Mouse (Mus musculus): ENCODE measurements around the gene Krt7. TPM values are rescaled to one million over a fixed set of nuclear protein-coding genes. Genes with fewer than 3 reads are reported as not detected.

Krt7 gene
- polyA plus RNA-seq, 1 experiment from 2014 or later: 86.1 TPM

- H3K4me1 ChIP-seq (replicated peaks; ENCODE audit: control insufficient read depth, insufficient read depth, low read length): no peaks in the 10 kb centered on the region
- H3K4me3 ChIP-seq (ENCODE audit: low read depth, low read length): no peak overlapping the region
- H3K27ac ChIP-seq (ENCODE audit: low read depth, low read length): no peak overlapping the region
- whole genome bisulfite sequencing: 79% methylated on average over 14 of the region's 14 CpGs
- no peak overlapping the region for H3K9ac ChIP-seq (ENCODE audit: low read depth, low read length)
- no peaks in the 10 kb centered on the region for H3K27me3 ChIP-seq (replicated peaks; ENCODE audit: control insufficient read depth, insufficient read depth, low read length)
- no peak overlapping the region for H3K4me2 ChIP-seq (replicated peaks; ENCODE audit: low read depth)
- H3K9me3 ChIP-seq (ENCODE audit: control insufficient read depth): no peaks in the 10 kb centered on the region
- no peak for ATAC-seq
- peak; percentile 32 for TF ChIP-seq CTCF (IDR thresholded peaks at IDR 0.05; ENCODE audit: low read depth)
- no peaks in the 10 kb centered on the region for H3K36me3 ChIP-seq (ENCODE audit: control insufficient read depth, insufficient read depth)
Measured at GRCm38 (mm10) chr15:101459283-101459682, 48.4 kb downstream of the Krt7 start.

- H3K9ac ChIP-seq (ENCODE audit: low read depth, low read length): no peak within 1 kb of the TSS
- H3K36me3 ChIP-seq (ENCODE audit: control insufficient read depth, insufficient read depth): no peaks in the 10 kb centered on the region
- WGBS: 73% methylated on average over 13 of the region's 13 CpGs
- no peak within 1 kb of the TSS for H3K27ac ChIP-seq (ENCODE audit: low read depth, low read length)
- H3K4me1 ChIP-seq (replicated peaks; ENCODE audit: control insufficient read depth, insufficient read depth, low read length): no peaks in the 10 kb centered on the region
- no peak within 1 kb of the TSS for H3K4me3 ChIP-seq (ENCODE audit: low read depth, low read length)
- H3K27me3 ChIP-seq (replicated peaks; ENCODE audit: control insufficient read depth, insufficient read depth, low read length): no peaks in the 10 kb centered on the region
- no peak for ATAC-seq
- H3K4me2 ChIP-seq (replicated peaks; ENCODE audit: low read depth): no peak within 1 kb of the TSS
- H3K9me3 ChIP-seq (ENCODE audit: control insufficient read depth): no peaks in the 10 kb centered on the region
- no peak for TF ChIP-seq CTCF (IDR thresholded peaks at IDR 0.05; ENCODE audit: low read depth)
Measured at GRCm38 (mm10) chr15:101463651-101464050, 52.8 kb downstream of the Krt7 start, which contains the start of gene Krt81. Gene Krt81, minus strand, starts transcription at chr15:101463751.

GRCm38 (mm10) chr15:101469093-101469492, 58.2 kb downstream of the Krt7 start:
- Histone ChIP-seq H3K27ac (ENCODE audit: low read depth, low read length) (no peak overlapping the region), H3K4me2 (replicated peaks; ENCODE audit: low read depth) (no peak overlapping the region), H3K4me3 (ENCODE audit: low read depth, low read length) (no peak overlapping the region), H3K9ac (ENCODE audit: low read depth, low read length) (no peak overlapping the region), H3K27me3 (replicated peaks; ENCODE audit: control insufficient read depth, insufficient read depth, low read length) (no peaks in the 10 kb centered on the region), H3K36me3 (ENCODE audit: control insufficient read depth, insufficient read depth) (no peaks in the 10 kb centered on the region), H3K4me1 (replicated peaks; ENCODE audit: control insufficient read depth, insufficient read depth, low read length) (no peaks in the 10 kb centered on the region), H3K9me3 (ENCODE audit: control insufficient read depth) (no peaks in the 10 kb centered on the region)
- 71% methylated on average over 4 of the region's 4 CpGs for WGBS
- ATAC-seq: no peak
- no peak for TF ChIP-seq CTCF (IDR thresholded peaks at IDR 0.05; ENCODE audit: low read depth)

GRCm38 (mm10) chr15:101472952-101473528, 62.2 kb downstream of the Krt7 start, which contains the start of gene Krt86:
Gene Krt86, plus strand, starts transcription at chr15:101473478.
- H3K9me3 ChIP-seq (ENCODE audit: control insufficient read depth): no peaks in the 10 kb centered on the region
- H3K9ac ChIP-seq (ENCODE audit: low read depth, low read length): no peak within 1 kb of the TSS
- TF ChIP-seq CTCF (IDR thresholded peaks at IDR 0.05; ENCODE audit: low read depth): no peak
- no peak within 1 kb of the TSS for H3K4me2 ChIP-seq (replicated peaks; ENCODE audit: low read depth)
- H3K27ac ChIP-seq (ENCODE audit: low read depth, low read length): no peak within 1 kb of the TSS
- H3K4me1 ChIP-seq (replicated peaks; ENCODE audit: control insufficient read depth, insufficient read depth, low read length): no peaks in the 10 kb centered on the region
- H3K4me3 ChIP-seq (ENCODE audit: low read depth, low read length): no peak within 1 kb of the TSS
- no peak for ATAC-seq
- WGBS: 22% methylated on average over 10 of the region's 10 CpGs
- H3K36me3 ChIP-seq (ENCODE audit: control insufficient read depth, insufficient read depth): no peaks in the 10 kb centered on the region
- no peaks in the 10 kb centered on the region for H3K27me3 ChIP-seq (replicated peaks; ENCODE audit: control insufficient read depth, insufficient read depth, low read length)

- H3K4me3 ChIP-seq (ENCODE audit: low read depth, low read length): peak overlapping the region; percentile 32
- no peaks in the 10 kb centered on the region for H3K9me3 ChIP-seq (ENCODE audit: control insufficient read depth)
- peak; percentile 72 for TF ChIP-seq CTCF (IDR thresholded peaks at IDR 0.05; ENCODE audit: low read depth)
- H3K27ac ChIP-seq (ENCODE audit: low read depth, low read length): no peak overlapping the region
- no peaks in the 10 kb centered on the region for H3K36me3 ChIP-seq (ENCODE audit: control insufficient read depth, insufficient read depth)
- H3K27me3 ChIP-seq (replicated peaks; ENCODE audit: control insufficient read depth, insufficient read depth, low read length): peaks cover 11% of the 10 kb centered on the region
- peak; percentile 45 for ATAC-seq
- H3K4me2 ChIP-seq (replicated peaks; ENCODE audit: low read depth): peak overlapping the region; percentile 67
- H3K4me1 ChIP-seq (replicated peaks; ENCODE audit: control insufficient read depth, insufficient read depth, low read length): no peaks in the 10 kb centered on the region
- 7% methylated on average over 31 of the region's 31 CpGs for WGBS
- no peak overlapping the region for H3K9ac ChIP-seq (ENCODE audit: low read depth, low read length)
Measured at GRCm38 (mm10) chr15:101479007-101479665, 68.3 kb downstream of the Krt7 start.

- no peak overlapping the region for H3K9ac ChIP-seq (ENCODE audit: low read depth, low read length)
- ATAC-seq: no peak
- 36% methylated on average over 11 of the region's 11 CpGs for WGBS
Measured at GRCm38 (mm10) chr15:101479666-101480060, 68.8 kb downstream of the Krt7 start.

More at GRCm38 (mm10) chr15:101479666-101480060, 68.8 kb downstream of the Krt7 start:
- Histone ChIP-seq H3K9me3 (ENCODE audit: control insufficient read depth) (no peaks in the 10 kb centered on the region), H3K27me3 (replicated peaks; ENCODE audit: control insufficient read depth, insufficient read depth, low read length) (peaks cover 11% of the 10 kb centered on the region), H3K4me2 (replicated peaks; ENCODE audit: low read depth) (peak overlapping the region; percentile 67), H3K4me1 (replicated peaks; ENCODE audit: control insufficient read depth, insufficient read depth, low read length) (no peaks in the 10 kb centered on the region), H3K4me3 (ENCODE audit: low read depth, low read length) (peak overlapping the region; percentile 32), H3K36me3 (ENCODE audit: control insufficient read depth, insufficient read depth) (no peaks in the 10 kb centered on the region), H3K27ac (ENCODE audit: low read depth, low read length) (no peak overlapping the region)
- no peak for TF ChIP-seq CTCF (IDR thresholded peaks at IDR 0.05; ENCODE audit: low read depth)

MicroRNAs within 50 kb of the gene (microRNA counts, 519-probe panel; counts per million panel counts)
- microRNA mmu-miR-1941-3p: 2,040 counts per million, percentile 14 among the panel's probes with 10 or more counts
- microRNA mmu-miR-1941-5p: not detected

Small RNAs within 50 kb of the gene (microRNA-seq; reads per million reads assigned to microRNA genes)
- gene Mir1941: not detected

Other genes with a start within 250 kb of the Krt7 start
- 6.0 and 6.8 TPM in 2 replicates for gene Acvr1b, start 237.0 kb upstream of the Krt7 start, polyA plus RNA-seq (2015; fragmentation: Nextera tagmentation; extraction: Ambion mirVana)
- gene Grasp, start 186.9 kb upstream of the Krt7 start, polyA plus RNA-seq (2015; fragmentation: Nextera tagmentation; extraction: Ambion mirVana): 1.7 and 2.0 TPM in 2 replicates
- gene Nr4a1, start 156.8 kb upstream of the Krt7 start, polyA plus RNA-seq (2015; fragmentation: Nextera tagmentation; extraction: Ambion mirVana): 5.9 and 10.0 TPM in 2 replicates
- 46.5 and 50.9 TPM in 2 replicates for gene Atg101, start 126.8 kb upstream of the Krt7 start, polyA plus RNA-seq (2015; fragmentation: Nextera tagmentation; extraction: Ambion mirVana)
- 0.48 and 0.77 TPM in 2 replicates for gene 6030408B16Rik, start 117.8 kb upstream of the Krt7 start, polyA plus RNA-seq (2015; fragmentation: Nextera tagmentation; extraction: Ambion mirVana)
- gene Krt80, start 40.9 kb upstream of the Krt7 start, polyA plus RNA-seq (2015; fragmentation: Nextera tagmentation; extraction: Ambion mirVana): 0.40 and 0.61 TPM in 2 replicates
- 0.16 TPM in 2 replicates for gene Krt87, start 27.8 kb downstream of the Krt7 start, polyA plus RNA-seq (2015; fragmentation: Nextera tagmentation; extraction: Ambion mirVana)
- not detected in 2 replicates for gene Krt88, start 36.7 kb downstream of the Krt7 start, polyA plus RNA-seq (2015; fragmentation: Nextera tagmentation; extraction: Ambion mirVana)
- not detected in 2 replicates for gene Krt81, start 52.7 kb downstream of the Krt7 start, polyA plus RNA-seq (2015; fragmentation: Nextera tagmentation; extraction: Ambion mirVana)
- not detected in 2 replicates for gene Krt86, start 62.4 kb downstream of the Krt7 start, polyA plus RNA-seq (2015; fragmentation: Nextera tagmentation; extraction: Ambion mirVana)
- not detected in 2 replicates for gene Krt83, start 80.5 kb downstream of the Krt7 start, polyA plus RNA-seq (2015; fragmentation: Nextera tagmentation; extraction: Ambion mirVana)
- not detected in 2 replicates for gene Gm49425, start 106.2 kb downstream of the Krt7 start, polyA plus RNA-seq (2015; fragmentation: Nextera tagmentation; extraction: Ambion mirVana)
- 0.21 TPM in 1 of 2 replicates, not detected in the other for gene Krt84, start 121.8 kb downstream of the Krt7 start, polyA plus RNA-seq (2015; fragmentation: Nextera tagmentation; extraction: Ambion mirVana)
- not detected in 2 replicates for gene Krt82, start 139.6 kb downstream of the Krt7 start, polyA plus RNA-seq (2015; fragmentation: Nextera tagmentation; extraction: Ambion mirVana)
- 0.20 and 0.21 TPM in 2 replicates for gene Krt90, start 151.9 kb downstream of the Krt7 start, polyA plus RNA-seq (2015; fragmentation: Nextera tagmentation; extraction: Ambion mirVana)
- not detected in 2 replicates for gene Krt75, start 162.9 kb downstream of the Krt7 start, polyA plus RNA-seq (2015; fragmentation: Nextera tagmentation; extraction: Ambion mirVana)
- gene Gm5414, start 217.1 kb downstream of the Krt7 start, polyA plus RNA-seq (2015; fragmentation: Nextera tagmentation; extraction: Ambion mirVana): 0.07 TPM in 1 of 2 replicates, not detected in the other
- not detected in 2 replicates for gene Gm5478, start 236.3 kb downstream of the Krt7 start, polyA plus RNA-seq (2015; fragmentation: Nextera tagmentation; extraction: Ambion mirVana)